Mouse (Mus musculus) embryo, embryonic 10 days (tissue): ENCODE measurements around the gene Tmem50b.

Experiments
- DNase-seq: peaks from one replicate; pipeline ENCODE4 v3.0.0-alpha.2; 2015; ENCODE audit warnings: low spot score

The Tmem50b gene

DNA sequence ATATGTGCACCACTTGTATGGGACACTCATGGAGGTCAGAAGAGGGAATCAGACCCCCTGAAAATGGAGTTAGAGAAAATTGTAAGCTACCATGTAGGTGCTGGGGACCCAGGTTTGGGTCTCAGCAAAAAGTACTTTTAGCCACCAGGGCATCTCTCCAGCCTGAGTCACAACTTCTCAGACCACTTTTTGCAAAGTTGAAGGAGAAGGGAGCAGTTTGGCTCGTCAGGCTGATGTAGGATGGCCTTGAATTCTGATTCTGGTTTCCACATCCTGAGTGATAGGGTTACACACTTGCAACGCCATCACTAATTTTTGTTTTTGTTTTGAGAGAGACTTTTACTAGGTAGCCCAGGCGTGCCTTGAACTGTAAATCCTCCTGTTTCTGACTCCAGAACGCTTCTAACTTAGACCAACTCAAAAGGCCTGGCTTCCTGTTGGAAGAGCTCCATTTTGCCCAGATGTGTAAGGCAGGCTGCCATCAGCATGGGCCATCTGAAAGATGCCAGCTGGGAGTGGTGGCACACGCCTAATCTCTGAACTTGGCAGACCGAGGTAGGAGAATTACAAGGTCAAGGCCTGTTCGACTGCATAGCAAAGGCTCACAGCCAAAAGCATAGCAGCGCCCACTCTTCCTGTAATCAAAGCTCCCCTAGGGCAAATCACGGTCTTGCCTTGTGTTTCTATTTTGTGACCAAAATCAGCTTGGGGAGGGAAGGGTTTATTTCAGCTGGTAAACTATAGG, 12.1 kb upstream of the Tmem50b start:
- DNase-seq = no peak

DNA sequence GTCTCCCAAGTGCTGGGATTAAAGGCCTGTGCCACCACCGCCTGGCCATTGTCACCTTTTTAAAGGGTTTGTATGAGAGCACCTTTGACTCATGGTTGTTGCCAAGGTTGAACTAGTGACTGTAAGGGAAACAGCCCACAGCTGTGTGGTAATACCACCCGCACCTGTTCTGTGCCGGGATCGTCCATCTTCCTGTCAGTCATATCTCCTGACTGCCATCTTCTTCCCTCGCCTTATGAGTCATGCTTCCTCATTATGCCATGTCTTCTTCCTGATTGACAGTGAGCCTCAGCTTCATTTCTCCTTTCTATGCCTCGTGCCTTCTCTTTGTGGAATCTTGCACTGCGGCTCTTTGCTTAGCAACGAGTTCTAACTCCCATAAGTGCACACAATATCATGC, 9.4 kb upstream of the Tmem50b start:
- DNase-seq = no peak

DNA sequence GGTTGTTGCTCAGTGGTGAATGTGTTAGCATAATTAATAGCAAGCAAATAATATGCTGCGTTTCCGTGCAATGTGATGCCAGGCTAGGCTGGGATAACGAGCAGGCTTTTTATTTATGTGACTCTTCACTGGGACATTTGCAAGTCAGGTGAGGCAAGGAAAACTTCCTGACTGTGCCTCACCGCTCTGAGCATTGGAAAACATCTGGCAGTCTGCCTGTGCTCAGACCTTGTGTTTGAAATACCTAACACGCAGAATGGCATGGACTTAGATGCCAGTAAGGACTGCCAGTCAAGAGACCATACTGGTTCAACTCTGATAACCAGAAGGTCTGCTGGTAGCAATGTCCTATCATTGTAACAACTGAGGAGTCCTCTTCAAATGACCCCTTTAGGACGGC, 7.6 kb upstream of the Tmem50b start:
- DNase-seq = no peak

DNA sequence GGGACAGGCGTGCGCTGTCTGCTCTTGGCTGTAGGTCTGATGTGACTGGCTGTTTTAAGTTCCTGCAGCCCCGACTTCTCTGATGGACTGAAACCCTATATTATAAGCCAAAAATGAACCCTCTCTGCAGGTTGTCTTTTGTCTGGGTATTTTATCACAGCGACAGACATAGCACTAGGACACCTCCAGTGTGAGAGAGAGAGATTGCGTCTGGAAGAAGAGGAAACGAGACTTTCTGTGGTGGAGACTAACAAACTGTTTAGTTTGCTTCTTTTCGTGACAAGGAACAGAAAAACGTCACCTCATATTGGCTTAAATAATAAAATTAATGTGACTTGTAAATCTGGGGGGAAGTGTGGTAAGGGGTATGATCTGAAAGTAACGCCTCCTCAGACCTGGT, 4.1 kb upstream of the Tmem50b start:
- DNase-seq = no peak

DNA sequence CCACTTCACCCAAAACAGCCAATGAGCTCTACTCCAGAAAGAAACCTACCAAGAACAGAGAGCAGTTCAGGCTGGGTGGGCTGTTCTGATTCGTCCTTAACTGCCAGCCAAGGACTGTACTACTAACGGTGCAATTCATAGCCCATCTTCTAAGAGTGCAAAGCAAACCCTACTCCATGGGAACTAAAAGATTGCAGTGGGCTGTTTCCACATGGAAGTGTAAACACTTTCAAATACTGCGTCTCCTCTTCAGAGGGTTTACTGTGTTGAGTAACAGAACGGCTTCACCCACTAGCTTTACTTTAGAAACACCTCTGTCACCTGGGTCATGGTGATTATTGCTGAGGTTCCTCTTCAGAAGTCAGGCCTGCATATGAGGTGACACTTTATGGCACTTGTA, 3.5 kb upstream of the Tmem50b start:
- no peak for DNase-seq

DNA sequence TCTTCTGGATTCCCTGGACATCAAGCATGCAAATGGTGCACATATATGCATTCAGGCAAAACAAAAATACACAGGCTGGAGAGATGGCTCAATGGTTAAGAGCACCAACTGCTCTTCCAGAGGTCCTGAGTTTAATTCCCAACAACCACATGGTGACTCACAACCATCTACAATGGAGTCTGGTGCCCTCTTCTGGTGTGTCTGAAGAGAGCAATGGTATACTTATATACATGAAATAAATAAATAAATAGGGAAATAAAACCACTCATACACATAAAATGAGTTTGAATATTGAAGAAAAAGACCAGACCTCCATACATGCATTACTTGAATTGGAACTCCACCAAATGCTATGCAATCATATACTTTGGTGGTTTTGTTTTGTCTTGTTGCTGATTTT, 1.6 kb upstream of the Tmem50b start:
- no peak for DNase-seq

DNA sequence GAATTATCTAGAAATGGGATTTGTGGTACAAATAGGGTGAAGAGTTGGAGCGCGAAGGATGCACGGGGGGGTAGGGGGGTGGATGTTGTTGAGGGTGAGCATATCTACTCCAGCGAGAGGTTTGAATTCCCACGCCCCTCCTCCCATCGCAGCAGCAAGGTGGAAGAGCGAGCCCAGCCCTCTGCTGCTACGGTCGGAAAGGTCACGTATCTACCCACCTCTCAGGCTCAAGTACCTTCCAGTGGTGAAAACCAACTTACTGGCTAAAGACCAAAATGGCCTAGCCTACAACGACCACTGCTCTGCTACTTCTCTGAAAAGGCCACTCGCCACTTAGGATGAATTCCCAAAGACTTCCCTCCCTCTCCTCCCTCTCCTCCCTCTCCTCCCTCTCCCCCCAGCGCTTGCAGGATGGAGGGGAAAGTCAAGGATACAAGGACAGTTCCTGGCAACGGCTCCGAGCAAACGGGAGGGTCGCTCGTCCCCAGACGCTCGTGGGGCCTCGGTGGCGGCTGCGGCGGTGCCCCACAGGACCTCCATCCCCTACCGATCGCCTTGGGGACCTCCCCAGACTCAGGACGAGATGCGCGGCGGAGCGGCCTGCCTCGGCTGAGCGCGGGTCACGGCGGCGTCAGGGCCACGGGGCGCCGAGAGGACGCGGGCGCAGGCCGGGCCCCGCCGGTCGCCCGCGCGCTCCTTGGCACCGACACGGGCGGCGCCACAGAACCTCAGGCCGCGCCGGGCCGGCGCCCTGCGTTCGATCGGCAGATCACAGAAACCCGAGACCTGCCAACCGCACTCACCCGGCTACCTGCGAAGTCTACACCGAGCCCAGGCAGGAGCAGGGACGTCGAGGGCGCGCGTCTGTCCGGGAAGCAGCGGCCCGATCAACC, 575 bp downstream of the Tmem50b start:
- DNase-seq = peak; percentile 49

DNA sequence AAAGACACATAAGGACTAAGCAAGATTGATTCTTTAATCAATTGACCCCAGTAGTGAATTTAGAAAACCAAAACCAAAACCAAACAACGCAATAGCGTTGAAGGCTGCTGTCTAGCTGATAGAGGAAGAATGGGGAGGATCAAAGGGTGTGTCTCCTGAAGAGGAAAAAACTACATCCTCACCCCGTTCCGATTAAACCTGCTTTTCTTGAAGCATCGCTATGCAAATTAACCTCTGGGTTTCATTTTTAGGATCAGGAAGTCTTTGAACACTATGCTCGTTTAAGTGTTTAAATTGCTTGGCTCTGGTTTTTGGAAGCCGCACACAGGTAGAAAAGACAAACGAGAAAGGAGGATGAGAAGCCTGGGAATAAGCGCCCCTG, 1.2 kb downstream of the Tmem50b start:
- DNase-seq = no peak

DNA sequence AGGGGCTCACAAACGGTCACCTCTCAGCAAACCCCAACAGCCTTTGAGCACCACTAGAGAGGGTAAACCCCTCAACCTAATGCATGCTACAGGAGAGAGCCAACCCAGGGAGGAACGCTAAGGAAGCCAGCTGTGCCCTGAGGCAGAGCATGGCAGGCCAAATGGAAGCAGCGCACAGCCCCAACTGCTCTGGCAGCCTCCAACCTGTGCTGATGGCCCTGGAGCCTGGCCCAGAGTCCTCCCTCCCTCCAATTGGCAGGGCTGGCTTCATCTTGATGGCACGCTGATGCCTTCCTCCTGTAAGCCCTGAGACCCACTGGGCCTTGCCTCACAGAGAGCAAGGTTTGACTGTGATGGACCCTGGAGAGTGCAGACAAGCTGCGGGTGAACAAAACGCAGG, 2.5 kb downstream of the Tmem50b start:
- DNase-seq = no peak

DNA sequence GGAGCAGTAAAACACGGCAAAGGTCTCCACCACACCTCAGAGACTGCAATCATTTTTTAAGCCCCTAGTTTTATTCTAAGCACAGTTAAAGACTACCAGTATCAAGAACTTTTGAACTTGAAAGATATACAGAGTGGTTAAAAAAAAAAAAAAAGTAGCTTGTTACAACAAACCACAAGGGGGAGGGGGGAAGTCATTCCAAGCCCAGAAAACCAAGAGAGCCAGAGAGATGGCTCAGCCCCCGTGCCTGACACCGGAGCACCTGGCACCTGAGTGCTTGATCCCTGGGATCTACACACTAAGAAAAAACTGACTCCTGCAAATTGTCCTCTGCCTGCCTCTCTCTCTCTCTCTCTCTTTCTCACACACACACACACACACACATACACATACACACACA, 4.3 kb downstream of the Tmem50b start:
- DNase-seq = no peak

DNA sequence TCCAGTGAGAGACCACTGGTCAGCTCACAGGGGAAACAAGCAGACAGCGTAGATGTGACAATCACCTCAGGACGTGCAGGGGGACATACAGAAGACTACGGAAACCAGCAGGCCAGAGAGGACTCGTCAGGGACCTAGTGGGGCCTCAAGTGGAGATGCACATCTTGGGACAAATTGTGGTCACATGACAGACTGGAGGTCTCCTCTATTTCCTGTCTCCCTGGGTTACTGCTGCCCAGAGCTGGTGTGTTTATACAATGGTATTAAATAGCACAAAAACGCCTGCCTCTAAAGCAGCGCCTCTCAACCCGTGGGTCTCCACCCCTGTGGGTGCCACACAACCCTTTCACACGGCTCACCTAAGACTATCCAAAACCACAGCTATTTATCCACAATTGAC, 5.4 kb downstream of the Tmem50b start:
- no peak for DNase-seq

DNA sequence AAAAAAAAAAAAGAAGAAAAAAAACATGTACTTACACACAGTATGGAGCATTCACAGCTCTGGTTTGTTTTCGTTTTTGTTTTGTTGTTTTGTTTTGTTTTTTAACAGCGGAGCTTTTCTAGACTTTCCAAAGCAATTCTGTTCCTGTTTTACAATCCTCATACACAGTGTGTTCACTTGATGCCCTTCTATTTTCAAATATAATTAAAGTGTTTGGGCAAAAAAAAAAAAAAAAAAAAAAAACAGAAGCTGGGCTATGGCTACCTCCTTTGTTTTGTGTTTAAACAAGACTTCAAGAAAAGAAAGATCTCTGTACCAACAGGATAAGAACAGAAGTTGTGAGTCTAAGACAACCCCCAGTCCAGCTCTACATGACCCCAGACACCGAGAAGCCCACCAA, 8.9 kb downstream of the Tmem50b start:
- DNase-seq = no peak

DNA sequence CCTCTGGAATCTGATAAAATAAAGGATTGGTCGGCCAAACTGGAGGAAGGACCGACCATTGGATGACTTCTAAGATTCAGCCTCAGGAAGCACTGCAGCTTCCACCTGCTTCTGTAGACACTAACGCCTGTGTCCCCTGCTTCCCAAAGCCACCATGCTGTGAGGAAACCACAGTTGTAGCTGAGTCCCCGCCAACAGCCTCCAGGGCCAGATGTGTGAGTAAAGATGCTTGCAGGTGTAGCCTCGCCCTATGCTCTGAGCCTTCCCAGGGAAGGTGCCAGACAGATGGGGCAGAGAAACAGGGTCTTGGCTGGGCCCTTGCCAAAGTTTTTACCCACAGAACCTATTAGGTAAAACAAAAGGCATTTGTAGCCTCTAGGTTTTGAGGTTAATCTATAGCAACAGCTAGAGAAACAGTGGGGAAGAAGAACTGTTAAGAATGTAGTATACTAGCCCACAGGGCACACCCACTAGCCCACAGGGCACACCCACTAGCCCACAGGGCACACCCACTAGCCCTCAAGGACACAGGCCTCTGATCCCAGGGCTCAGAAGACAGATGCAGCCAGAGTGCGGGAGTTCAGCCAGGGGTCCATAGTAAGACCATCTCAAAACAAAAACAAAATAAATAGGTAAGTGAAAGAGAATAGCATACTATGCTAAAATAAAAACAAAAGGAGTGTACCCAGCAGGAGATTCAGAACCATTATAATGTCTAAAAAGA, 9.7 kb downstream of the Tmem50b start:
- DNase-seq = no peak

DNA sequence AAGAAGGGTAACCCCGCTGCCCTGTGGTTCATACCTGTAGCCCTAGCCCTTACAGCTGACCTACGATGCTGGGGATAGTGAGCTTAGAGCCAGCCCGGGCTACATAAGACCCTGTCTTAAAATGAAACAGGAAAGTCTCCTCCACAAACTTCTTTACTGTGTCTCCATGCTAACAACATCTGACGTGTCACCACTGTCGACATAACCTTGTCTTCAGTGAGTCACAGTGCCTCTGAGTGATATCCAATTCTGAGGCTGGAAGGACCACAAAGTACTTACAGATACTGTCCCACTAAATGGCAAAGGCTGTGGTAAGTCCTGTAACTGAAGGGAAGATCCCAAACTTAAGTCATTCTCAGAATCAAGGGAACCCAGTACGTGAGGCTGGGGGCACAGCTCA, 11.4 kb downstream of the Tmem50b start:
- no peak for DNase-seq

DNA sequence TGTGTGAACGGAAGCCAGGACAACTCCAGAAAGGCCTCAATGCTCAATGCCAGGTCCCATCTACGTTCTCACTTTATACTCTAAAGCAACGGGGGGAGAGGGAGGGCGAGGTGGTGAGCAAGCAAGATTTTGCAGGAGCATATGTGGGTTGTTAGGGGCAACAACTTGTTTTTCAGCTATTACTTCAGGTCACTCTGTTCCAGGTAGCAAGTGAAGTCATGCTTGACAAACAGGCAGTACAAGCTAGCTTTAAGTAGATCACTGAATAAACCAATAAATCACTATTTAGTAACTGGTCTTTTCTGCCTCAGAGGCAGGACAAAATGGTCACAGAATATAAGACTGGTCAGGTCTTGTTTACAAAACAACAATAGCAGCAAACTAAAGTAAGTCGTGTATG, 12.0 kb downstream of the Tmem50b start:
- DNase-seq = no peak

DNA sequence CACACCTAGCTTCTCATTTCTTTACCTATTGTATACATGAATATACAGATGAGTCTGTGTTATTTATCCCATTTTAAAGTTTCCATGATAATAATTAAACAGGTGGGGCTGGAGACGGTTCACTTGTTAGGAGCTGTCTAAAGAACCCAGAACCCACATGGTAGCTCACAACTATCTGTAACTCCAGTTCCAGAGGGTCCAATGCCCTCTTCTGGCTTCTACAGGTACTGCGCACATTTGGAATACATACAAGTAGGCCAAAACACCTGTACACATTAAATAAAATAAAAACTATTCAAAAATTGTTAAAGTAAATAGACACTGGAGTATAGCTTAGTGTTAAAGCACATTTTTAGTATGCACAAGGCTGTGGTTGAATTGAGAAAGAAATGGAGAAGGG, 15.3 kb downstream of the Tmem50b start:
- peak; percentile 64 for DNase-seq

DNA sequence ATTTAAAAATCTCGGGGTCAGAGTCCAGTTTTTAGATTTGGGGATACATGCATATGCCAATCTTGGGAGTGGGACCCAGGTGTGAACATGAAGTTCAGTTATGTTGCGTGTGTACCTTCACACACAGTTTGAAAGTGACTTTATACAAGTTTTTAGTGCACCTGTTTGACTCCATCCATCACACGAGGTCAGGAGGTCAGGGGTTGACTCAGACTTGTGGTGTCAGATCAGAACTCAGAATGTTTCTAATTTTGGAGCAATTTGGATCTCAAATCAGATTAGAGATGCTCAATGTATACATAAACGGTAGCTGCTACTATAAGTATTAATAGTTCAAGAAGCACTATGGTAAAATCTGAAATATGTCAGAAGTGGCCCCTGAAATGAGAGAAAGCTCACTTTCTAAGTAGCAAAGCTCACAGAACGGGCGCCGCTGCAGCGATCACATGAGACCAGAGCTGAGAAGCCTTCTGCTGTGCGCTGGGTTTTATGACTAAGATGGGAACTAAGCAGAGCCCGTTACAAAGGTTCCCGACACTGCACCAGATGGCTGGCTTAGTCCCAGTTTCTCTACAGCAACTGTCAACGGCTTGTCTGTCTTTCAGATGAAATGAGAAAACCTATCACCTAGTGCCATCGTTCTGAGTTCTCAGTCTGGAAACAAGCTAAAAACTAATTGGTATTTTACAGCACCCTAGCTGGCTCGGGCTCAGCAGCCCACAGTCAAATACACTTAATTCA, 18.4 kb downstream of the Tmem50b start:
- no peak for DNase-seq

DNA sequence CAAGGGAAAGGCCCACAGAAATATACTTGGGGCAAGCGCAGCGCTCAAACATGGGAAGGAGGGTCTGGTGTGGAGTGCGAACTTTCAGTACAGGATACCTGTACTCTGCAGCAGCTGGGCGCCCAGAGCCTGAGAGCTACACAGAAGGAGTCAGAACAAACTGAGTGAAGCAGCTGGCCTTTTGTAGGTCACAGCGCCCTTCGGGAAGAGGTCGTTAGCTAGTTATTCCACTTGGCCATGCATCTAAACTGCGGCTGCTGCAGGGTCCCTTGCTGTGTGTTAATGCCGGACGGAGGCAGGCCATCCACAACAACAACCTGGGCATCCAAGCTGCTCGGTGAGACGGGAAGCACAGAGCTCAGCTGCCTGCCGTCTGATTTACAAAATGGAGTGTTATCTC, 22.4 kb downstream of the Tmem50b start:
- no peak for DNase-seq

DNA sequence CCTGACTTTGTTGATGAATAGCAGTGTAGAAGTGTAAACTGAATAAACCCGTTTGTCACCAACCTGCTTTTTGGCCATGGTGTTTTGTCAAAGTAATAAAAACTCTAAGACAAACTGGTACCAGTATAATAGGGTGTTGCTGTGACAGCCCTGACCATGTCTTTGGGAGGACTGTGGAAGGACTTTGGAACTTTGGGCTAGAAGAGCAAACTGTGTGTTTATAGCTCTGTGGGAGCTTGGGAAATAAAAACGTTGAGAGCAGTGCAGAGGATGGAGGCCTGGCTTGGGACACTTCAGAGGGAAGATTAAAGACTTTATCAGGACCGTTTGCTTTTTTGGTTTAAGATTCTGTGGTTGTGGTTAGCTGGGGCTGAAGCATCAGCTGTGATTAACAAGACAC, 26.5 kb downstream of the Tmem50b start:
- DNase-seq = no peak

DNA sequence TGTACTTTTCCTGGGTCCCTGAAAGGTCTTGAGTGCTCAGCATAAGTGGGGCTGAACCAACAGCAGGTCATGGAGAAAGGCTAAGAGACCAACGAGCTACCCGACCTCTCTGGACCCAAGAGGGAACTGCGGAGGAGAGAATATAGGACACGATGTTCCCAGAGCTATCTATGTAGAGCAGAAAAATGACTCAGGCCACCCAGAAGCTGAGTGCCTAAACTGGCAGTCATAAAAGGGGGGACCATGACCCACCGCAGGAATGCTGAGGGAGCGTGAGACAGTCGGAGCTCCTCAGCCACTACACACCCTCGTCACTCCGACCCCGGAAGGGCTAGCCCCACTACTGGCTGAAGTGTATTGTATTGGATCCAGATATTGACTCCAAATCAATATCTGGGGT, 28.6 kb downstream of the Tmem50b start:
- no peak for DNase-seq

DNA sequence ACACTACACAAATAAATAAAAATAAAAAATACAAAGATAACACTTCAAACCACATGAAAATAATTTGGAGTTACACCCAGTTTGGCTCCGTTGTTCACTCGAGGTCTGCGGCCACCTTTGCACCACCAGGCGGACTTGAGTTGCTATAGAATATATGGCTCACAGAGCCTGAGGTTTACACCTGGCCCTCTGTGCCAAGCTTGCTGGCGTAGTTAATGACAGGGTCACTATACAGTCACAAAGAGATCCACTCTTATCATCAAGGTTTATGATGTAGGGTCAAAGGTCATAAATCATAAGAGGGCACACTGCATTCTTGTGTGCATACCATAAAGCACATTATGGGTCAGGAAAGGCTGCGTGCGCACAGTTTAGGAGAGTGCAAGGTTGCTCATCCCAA, 31.6 kb downstream of the Tmem50b start:
- no peak for DNase-seq

DNA sequence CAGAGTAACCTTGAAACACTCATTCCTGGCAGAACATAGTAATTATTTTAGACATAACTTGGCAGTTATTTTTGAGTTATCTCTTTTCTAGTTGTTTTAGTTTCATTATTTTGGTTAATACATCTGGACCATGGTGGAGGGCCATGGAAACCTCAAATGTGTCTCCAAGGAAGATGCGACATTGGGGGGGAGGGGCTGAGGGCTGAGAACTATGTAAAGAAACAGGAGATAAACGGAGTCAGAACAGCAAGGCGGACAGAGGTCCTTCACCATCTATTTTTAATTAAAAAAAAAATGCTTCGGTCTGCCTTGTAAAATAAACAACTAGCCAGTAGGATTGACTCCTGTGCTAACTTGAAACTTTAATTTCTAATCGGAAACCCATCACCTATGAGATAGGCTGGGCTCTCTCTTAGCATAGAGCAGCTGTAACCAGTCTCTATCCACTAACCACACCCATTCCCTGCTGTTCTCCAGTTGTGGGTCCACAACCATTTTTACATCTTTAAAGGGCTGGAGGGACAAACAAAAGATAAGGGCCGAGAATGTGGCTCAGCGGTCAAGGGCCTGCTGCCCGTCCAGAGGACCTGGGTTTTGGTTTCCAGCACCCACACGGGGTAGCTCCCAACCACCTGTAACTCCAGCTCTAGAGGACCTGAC, 32.2 kb downstream of the Tmem50b start:
- no peak for DNase-seq
